Mouse (Mus musculus): ENCODE data around the gene Dop1b. TPM values are rescaled to one million over a fixed set of nuclear protein-coding genes. Genes with fewer than 3 reads are reported as not detected.
"Not testable (repeated sequence)": the region's sequence is repeated elsewhere in the genome, so short reads cannot be mapped to it uniquely, and the experiment has no call there.

The Dop1b gene
- total RNA-seq, 2 experiments from 2014 or later = 15.9 to 16.9 TPM

GRCm38 (mm10) chr16:93756622-93757021 is 44.9 kb downstream of the Dop1b start:
- DNase-seq = no peak

DNA sequence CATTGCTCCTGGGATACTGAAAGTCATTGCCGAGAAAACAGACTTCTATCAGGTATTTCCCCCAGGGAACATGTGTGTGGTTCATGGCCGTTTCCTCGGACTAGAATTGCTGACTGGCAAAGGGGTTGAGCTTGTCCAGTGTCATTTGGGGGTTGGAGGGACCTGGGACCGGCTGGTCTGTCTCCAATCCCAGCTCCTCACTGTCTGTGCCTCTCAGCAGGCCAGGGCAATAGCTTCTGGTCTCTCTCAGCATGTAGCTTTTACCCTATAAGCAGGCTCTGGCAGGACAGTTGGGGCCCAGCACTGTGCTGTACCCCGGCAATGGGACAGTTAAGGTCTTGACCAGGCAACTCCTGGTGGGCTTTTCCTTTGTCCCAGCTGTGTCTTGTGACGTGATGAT is 51.7 kb downstream of the Dop1b start:
- no peak for DNase-seq

- no peak for DNase-seq
Observed at GRCm38 (mm10) chr16:93764597-93764996, 52.9 kb downstream of the Dop1b start.

GRCm38 (mm10) chr16:93766956-93767355 is 55.3 kb downstream of the Dop1b start:
- peak; percentile 50 to 75 for DNase-seq

DNA sequence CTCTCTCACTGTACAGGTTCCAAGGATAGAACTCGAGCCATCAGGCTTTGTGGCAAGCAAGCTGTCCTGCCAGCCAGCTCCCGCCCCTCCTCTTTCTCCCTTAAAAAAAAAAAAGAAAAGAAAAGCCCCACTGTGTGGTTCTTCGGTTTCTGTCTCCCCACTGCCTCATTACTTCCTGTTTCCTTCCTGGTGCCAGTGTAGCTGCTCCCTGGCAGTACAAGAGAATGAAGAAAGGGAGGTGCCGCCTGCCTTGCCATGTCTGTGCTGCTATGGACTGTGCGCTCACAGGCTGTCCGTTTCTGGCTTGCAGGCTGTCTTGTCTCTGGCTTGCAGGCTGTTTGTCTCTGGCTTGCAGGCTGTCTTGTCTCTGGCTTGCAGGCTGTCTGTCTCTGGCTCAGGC is 55.8 kb downstream of the Dop1b start:
- DNase-seq = no peak

DNA sequence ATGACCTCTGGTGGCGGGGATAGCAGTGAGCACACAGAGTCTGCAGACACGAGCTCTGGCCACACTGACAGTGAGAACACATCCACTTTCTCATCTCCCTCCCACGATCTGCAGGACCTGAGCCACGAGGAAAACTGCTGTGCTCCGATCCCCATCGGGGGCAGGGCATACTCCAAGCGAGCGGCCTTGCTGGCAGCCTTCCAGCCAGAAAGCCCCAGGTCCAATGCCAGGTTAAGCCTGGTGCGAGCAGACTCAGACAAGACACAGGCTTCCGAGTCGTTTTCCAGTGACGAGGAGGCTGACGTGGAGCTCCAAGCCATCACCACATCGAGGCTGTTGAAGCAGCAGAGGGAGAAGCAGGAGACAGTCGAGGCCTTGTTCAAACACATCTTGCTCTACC is 57.9 kb downstream of the Dop1b start:
- no peak for DNase-seq

DNA sequence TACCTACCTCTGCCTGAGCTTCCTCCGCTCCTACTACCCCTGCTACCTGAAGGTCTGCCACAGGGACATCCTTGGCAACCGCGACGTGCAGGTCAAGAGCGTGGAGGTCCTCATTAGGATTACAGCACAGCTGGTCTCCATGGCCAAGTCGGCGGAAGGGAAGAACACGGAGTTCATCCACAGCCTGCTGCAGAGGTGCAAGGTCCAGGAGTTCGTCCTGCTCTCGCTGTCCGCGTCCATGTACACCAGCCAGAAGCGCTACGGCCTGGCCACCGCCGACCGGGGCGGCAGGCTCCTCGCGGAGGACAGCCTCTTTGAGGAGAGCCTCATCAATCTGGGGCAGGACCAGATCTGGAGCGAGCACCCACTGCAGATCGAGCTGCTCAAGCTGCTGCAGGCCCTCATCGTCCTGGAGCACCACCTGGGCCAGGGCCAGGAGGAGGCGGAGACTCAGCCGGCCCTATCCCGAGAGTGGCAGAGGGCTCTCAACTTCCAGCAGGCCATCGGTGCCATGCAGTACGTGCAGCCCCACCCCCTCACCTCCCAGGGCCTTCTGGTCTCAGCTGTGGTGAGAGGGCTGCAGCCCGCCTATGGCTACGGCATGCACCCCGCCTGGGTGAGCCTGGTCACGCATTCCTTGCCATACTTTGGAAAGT is 58.7 kb downstream of the Dop1b start:
- no peak for DNase-seq

DNA sequence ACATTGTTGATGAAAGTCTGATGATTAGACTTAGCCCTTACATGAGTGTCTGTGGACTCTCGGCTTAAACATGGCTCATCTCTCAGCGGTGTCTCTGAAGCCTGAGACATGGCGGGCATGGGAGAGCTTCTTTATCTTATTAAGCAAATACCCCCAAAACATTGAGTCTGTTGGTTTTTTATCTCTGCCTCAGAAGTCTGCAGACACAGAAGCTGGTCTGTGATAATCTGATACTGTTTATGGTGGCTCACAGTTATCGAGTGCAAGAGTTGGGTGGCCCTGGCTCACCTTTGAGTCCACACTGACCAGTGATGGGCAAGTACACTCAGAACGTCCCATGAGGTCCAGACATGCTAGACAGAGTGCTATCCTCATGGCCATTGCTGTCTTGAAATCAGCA is 63.0 kb downstream of the Dop1b start:
- no peak for DNase-seq

- no peak for DNase-seq
Observed at GRCm38 (mm10) chr16:93776468-93776867, 64.8 kb downstream of the Dop1b start.

DNA sequence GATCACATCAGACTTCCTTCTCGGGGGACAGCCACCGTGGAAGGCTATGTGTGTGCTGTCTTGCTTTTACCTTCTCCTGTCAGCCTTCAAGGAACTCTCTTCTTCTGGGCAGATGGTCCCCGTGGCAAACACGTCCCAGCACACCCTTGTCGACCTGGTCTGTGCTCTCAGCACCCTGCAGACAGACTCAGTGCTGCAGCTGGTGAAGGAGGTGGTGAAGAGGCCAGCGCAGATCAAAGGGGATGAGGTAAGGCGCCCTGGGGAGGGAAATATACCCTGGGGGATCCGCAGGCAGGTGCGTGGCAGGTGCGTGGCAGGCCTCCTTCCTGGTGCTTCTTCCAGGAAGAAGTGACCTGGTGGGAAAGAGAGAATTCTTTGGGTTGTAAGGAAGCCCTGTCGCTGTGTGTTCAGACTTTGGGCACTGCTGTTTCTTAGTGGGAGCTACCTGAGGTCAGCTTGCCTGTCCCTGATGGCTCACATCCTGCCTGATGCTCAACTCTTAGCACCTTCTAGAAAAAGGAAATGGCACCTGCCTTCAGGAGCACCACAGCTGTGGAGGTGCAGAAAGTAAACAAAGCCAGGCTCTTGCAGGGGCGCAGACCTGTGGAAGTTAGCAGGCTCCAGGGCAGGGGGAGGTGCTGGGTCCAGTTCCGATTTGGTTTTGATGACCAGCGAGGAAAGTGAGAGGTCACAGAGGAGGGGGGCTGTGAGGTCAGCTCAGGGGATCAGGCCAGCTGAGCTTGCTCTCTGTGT is 65.7 kb downstream of the Dop1b start:
- no peak for DNase-seq

- DNase-seq = not testable (repeated sequence)
Observed at GRCm38 (mm10) chr16:93778393-93778792, 66.7 kb downstream of the Dop1b start.

GRCm38 (mm10) chr16:93779554-93779953 is 67.8 kb downstream of the Dop1b start:
- DNase-seq = no peak

DNA sequence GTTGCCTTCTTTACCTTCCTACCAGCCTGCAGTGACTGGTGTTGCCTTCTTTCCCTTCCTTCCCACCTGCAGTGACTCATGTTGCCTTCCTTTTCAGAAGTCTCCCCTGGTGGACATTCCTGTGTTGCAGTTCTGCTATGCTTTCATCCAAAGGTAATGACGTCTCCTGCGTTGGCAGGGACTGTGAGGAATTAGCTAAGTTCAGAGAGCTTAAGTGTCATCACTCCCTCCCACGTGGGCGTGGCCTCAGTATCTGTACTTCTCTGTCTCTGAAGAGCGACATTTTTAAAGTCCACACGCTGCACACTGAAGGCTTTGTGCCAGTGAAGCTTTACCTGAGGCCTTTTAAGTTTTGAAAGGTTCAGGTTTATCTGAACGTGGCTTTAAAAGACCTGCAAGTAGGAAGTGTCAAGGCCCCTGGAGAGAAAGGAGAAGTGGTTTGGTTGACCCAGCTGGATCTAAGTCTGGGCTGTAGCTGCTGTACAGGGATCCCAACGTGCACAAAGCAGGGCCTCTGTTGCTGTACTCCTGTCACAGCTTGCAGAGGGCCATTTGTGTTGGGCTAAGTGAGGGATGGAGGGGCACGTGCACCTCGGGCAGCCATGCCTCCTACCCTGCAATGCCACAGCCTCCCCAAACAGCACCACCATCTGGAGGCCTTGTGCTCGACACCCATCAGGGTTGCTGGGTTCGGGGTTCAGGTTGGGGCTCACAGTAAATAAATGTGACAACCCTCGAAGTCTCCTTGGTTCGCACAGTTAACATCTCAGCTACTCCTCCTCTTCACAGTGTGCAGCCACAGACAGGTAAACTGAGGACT is 69.2 kb downstream of the Dop1b start:
- peak; percentile 22 to 26 for DNase-seq

DNA sequence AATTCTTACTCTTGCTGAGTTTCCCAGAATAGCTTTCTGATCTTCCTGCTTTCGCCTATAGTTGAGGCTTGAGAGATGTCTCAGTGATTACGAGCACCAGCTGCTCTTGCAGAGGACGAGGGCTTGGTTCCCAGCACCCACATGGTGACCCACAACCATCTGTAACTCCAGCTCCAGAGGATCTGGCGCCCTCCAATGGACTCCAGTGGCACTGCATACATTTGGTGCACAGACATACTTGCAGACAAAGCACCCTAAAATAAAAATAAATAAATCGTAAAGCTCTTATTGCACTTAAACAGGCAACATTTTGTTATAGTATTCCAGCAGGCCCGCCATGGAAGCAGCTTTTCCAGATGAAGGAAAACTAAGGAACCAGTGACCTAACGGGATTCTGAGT is 72.5 kb downstream of the Dop1b start:
- no peak for DNase-seq

GRCm38 (mm10) chr16:93785805-93786204 is 74.1 kb downstream of the Dop1b start:
- DNase-seq = peak; percentile 45 to 77

DNA sequence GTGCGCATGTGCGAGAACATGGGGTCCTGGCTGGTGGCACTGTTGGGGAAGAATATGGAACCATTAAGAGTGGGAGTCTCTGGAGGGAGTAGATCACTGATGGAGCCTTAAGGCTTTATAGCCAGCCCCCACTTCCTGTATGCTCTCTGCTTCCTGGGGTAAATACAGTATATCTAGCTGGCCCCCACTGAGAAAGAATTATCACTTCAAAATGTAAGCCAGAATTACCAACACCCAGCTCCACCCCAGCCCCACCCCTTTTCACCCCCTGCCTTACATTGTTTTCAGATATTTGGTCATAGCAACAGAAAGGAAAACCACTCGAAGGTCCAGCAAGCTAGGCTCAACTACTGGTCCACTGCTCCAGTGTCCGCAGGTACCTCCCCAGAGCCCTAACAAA is 76.7 kb downstream of the Dop1b start:
- no peak for DNase-seq

- DNase-seq = no peak
Observed at GRCm38 (mm10) chr16:93788881-93789280, 77.2 kb downstream of the Dop1b start.

GRCm38 (mm10) chr16:93789971-93790755 is 78.5 kb downstream of the Dop1b start:
- no peak for DNase-seq

GRCm38 (mm10) chr16:93792981-93793630 is 81.4 kb downstream of the Dop1b start:
- no peak for DNase-seq

DNA sequence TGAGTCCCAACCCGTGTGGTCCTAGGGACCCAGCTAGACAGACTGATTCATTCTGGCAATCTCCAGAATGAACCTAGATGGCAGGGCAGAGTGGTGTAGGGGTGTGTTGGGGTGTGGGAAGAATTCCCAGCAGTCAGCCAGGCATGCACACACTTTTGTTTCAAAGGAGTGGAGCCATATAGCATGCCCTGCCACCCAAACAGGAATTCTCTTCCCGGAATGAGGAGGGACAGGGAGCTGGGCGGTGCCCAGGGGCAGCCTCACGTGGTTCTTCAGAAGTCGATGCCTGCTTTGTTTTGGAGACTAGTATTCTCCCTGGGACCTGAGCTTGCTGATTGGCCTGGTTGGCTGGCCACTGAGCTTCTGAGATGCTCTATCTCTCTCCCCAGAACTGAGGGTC is 83.1 kb downstream of the Dop1b start:
- DNase-seq = no peak

DNA sequence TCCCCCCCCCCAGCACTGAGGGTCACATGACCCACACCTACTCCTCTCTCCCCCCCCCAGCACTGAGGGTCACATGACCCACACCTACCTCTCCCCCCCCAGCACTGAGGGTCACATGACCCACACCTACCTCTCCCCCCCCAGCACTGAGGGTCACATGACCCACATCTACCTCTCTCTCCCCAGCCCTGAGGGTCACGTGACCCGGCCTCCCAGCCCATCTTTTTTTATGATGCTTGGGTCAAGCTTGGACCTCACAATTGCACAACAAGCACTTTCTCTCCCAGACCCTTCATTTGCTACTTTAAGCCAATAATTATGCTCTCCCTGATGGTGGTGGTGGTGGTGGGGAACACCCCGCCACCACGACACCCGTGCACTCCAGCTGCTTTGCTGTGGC is 83.7 kb downstream of the Dop1b start:
- DNase-seq = no peak
